Mouse (Mus musculus) embryo, embryonic 10.5 days (tissue): ENCODE measurements around the gene Ddr2.

Experiments used
- DNase-seq: peaks from one replicate; pipeline ENCODE4 v3.0.0-alpha.2; 2015; ENCODE audit warnings: low spot score

The Ddr2 gene

GRCm38 (mm10) chr1:170110516-170111332 lies at the start of gene Ddr2:
Gene Ddr2, minus strand, starts transcription at chr1:170110762.
- DNase-seq, result peak; percentile 82

GRCm38 (mm10) chr1:170159707-170160106 lies 49.1 kb upstream of the Ddr2 start:
- DNase-seq, result no peak

DNA sequence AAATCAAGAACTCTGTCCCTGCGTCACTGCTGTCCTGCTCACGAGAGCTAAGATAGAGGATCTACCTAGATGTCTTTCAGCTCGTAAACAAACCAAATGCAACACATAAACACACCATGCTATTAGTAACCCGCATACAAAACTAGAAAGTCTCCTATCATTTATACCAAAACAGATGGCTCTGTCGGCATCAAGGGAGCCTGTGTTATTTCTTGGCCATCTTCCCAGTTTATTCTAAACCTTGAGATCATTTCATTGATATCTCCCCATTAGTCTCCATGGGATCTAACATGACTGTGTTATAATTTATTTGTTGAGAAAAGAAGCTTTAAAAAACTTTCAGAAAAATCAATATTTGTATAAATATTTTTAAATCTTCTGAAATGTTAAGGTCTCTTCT lies 45.2 kb upstream of the Ddr2 start:
- DNase-seq, result no peak

DNA sequence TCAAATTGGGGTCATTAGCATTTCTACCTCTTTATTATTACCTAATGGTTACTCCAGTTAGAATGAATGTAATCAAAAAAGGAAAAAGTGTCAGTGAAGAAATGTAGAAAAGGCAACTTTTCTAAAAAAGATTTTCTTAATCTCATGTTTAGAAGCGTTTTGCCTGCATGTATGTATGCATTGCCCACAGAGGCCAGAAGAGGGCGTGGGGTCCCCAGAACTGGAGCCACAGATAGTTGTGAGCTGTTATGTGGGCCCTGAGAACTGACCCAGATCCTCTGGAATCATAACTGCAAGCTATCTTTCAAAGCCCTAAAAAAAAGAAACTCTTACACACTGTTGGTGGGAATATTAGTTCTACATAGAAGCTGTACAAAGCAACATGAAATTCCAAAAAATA lies 44.7 kb upstream of the Ddr2 start:
- no peak for DNase-seq

GRCm38 (mm10) chr1:170153986-170154385 lies 43.4 kb upstream of the Ddr2 start:
- DNase-seq, result no peak

GRCm38 (mm10) chr1:170152552-170152951 lies 42.0 kb upstream of the Ddr2 start:
- no peak for DNase-seq

- DNase-seq, result no peak
Observed at GRCm38 (mm10) chr1:170150870-170151269, 40.3 kb upstream of the Ddr2 start.

GRCm38 (mm10) chr1:170149756-170150155 lies 39.2 kb upstream of the Ddr2 start:
- no peak for DNase-seq

DNA sequence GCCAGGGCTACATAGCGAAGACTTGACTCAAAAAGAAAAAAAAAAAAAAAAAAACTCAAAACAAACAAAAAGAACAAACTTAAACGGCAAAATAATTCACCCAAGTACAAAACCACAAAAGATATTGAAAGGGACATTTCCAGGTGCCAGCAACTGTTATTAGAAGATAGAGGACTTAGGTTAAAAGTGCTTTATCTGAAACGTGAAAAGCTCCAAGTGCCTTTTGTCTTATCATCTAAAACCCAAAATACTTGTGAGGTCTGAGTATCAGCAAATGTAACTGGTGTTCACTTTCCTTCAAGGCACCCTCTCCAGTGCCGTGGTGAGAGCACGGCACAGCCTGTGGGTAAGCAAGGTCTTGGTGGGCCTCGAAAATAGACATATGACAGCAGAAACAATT lies 38.0 kb upstream of the Ddr2 start:
- DNase-seq, result no peak

DNA sequence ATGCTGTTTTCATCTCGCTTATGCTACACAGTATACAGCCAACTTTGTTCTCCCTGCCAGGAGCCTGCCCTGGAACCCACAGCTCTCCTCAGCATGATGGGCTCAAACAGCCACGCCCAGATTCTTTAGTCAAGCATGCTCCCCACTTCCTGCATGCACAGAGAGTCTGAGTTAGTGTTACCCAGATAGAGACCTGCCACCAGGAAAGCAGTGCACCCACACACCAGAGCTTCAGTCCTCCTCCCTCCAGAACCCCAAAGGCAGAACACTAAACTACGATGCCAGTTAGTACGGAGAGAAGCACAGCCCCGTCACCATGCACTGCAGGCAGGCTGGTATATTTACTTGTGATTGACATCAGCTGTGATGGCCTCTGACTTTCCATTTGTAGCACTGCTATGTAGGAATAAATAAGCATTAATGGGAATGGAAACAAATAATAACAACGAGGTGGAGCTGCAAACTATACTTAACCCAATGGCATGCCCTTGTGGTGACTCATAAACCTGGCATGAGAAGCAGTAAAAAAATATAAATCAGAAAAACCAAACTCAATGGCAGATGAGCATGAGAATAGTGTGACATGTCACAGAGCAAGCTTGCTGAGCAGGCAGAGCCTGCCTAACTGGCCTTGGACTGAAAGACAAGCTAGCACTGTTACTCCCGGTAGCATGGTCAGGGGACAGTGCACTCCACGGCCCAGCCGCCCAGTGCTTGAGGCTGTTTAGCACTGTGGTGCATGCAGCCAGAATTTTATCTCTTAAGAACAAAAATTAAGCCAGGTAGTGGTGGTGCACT lies 37.3 kb upstream of the Ddr2 start:
- no peak for DNase-seq

DNA sequence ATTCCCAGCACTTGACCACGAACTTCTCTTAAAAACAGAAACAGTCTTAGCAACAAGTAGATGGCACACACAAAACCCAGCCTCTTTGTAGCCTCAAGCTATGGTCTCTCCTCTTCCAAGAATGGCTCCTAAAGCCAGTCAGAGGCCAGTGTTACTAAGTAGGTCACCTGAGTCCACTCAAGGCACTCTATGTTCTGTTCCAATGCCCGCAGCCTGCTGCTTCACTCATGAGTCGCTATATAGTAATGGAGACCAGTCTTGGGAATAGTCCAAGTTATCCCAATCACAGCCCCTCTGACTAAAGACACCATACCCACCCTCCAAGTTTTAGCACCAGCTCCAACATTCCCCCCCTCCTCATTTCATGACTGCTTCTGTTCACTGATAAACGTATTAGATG lies 35.0 kb upstream of the Ddr2 start:
- no peak for DNase-seq

GRCm38 (mm10) chr1:170142256-170142871 lies 31.8 kb upstream of the Ddr2 start:
- DNase-seq, result no peak

DNA sequence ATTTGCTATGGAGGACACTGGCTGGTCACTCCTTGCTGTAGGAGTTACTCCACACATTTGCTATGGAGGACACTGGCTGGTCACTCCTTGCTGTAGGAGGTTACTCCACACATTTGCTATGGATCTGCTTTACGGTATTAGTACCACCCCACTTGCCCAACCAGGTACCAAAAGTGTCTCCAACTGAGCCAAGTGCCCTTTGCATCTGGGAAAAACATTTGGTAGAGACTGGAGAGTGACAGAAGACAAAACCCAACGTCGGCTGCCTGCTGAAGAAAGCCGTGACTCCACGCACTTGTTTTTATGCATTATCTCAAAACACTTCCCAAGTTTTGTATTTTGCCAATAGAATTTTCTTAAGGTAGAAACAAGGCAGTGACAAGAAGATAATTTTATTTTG lies 31.1 kb upstream of the Ddr2 start:
- DNase-seq, result no peak

- peak; percentile 84 for DNase-seq
Observed at GRCm38 (mm10) chr1:170136351-170137009, 25.9 kb upstream of the Ddr2 start.

DNA sequence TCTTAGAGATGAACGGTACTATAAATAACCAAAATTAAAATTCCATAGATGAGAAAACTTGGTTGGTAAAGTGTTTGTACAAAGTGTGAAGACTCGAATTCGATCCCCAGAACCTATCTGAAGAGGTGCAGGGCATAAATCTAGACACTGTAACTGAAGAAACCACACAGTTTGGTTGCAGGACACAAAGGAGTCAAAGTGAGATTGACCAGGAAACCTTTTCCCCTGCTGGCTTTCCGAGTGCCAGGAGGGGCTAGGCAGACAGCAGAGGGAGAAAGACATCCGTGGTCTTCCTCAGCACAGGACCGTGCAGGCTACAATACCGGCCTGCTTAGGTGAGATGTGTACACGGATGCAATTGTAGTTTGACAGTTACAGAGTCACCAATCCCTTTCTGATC lies 23.7 kb upstream of the Ddr2 start:
- no peak for DNase-seq

GRCm38 (mm10) chr1:170130962-170131361 lies 20.4 kb upstream of the Ddr2 start:
- no peak for DNase-seq

- no peak for DNase-seq
Observed at GRCm38 (mm10) chr1:170124644-170125043, 14.1 kb upstream of the Ddr2 start.

GRCm38 (mm10) chr1:170113616-170114015 lies 3.1 kb upstream of the Ddr2 start:
- no peak for DNase-seq

- no peak for DNase-seq
Observed at GRCm38 (mm10) chr1:170112261-170112660, 1.7 kb upstream of the Ddr2 start.

DNA sequence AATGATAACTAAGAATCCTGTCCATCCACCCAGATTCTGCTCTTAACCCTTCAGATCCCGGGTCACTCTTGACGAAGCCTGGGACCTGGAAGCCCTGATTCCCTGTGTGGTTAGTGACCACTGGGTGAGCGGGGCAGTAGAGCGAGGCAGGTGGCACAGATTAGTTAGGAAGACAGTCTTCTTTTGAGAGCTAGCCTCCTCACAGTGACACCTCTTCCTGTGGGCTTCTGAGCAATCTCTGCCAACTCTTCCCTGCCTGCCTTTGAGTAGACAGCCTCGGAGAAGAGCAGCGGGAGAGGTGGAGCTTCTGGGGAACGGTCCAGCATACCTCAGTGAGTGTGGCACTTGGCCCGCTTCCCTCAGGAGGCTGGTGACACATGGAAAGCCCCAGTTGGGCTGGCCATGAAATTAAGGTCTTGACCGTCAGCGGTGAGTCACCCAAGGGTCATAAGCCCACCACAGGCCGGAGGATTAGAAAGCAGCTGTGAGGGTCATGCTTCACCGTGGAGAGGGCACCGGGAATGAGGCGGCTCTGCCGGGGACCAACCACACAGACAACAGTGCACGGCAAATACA lies 1.2 kb upstream of the Ddr2 start:
- no peak for DNase-seq

DNA sequence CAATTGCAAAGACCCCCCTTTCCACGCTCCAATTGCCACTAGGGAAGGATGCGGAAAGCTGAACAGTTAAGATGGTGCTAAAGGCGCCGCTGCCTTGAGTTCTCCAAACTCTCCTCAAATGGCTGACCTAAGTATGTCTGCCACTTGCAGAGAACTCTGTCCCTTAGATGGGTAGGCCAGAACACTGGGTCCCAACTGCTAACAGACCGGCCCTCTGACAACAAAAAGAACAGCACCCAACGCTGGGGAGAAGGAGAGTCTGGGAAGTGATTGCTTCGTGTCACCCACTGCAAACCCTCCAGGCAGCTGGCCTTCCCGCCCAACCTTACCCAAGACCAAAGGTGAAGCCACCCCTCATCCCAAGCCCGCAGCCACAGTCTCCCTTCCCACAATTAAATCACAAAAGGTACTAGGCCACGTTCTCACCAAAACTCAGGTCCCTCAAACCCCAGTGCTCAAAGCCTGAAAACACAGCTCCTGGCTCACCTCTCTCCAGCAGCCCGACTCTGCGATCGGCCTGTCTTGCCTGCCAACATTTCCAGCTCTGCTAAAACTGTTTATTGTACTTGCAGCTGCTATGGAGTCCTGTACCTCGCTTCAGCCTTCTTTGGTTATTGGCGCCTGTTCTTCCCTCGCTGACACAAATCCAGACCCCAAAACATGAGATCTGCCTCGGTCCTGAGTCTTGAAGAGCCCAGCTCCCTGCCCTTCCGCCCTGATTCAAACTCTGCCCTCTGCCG lies 616 bp downstream of the Ddr2 start:
- peak; percentile 7 for DNase-seq
